Mouse (Mus musculus) c-Kit-positive CD71-positive TER-119-negative erythroid progenitor cells, embryonic 14.5 days (primary cell): ENCODE data around the gene Pcbp2.

Source experiments
- DNase-seq: peaks from one replicate; pipeline ENCODE4 v3.0.0-alpha.2; 2013; ENCODE audit warnings: low read depth

Gene Pcbp2

GRCm38 (mm10) chr15:102470183-102470604 is at the start of gene Pcbp2:
TSS of gene Pcbp2 (plus strand) at chr15:102470539.
- DNase-seq: peak; percentile 96

- no peak for DNase-seq
Measured at GRCm38 (mm10) chr15:102420986-102421385, 49.4 kb upstream of the Pcbp2 start.

- peak; percentile 68 for DNase-seq
Measured at GRCm38 (mm10) chr15:102421437-102421836, 48.9 kb upstream of the Pcbp2 start.

GRCm38 (mm10) chr15:102423602-102424240 is 46.6 kb upstream of the Pcbp2 start:
- no peak for DNase-seq

GRCm38 (mm10) chr15:102424657-102425056 is 45.7 kb upstream of the Pcbp2 start:
- DNase-seq: no peak

GRCm38 (mm10) chr15:102426963-102427362 is 43.4 kb upstream of the Pcbp2 start:
- no peak for DNase-seq

GRCm38 (mm10) chr15:102432046-102432445 is 38.3 kb upstream of the Pcbp2 start:
- DNase-seq: no peak

GRCm38 (mm10) chr15:102433173-102433572 is 37.2 kb upstream of the Pcbp2 start:
- no peak for DNase-seq

- peak; percentile 80 for DNase-seq
Measured at GRCm38 (mm10) chr15:102442490-102442889, 27.8 kb upstream of the Pcbp2 start.

GRCm38 (mm10) chr15:102445146-102445545 is 25.2 kb upstream of the Pcbp2 start, which contains the start of gene Amhr2:
TSS of gene Amhr2 (plus strand) at chr15:102445367.
- no peak for DNase-seq

- DNase-seq: no peak
Measured at GRCm38 (mm10) chr15:102446448-102446847, 23.9 kb upstream of the Pcbp2 start.

- DNase-seq: no peak
Measured at GRCm38 (mm10) chr15:102449366-102449765, 21.0 kb upstream of the Pcbp2 start.

GRCm38 (mm10) chr15:102450928-102451327 is 19.4 kb upstream of the Pcbp2 start:
- DNase-seq: no peak

GRCm38 (mm10) chr15:102451666-102452430 is 18.5 kb upstream of the Pcbp2 start:
- DNase-seq: no peak

- DNase-seq: peak; percentile 34
Measured at GRCm38 (mm10) chr15:102455993-102456392, 14.3 kb upstream of the Pcbp2 start.

- DNase-seq: peak; percentile 51
Measured at GRCm38 (mm10) chr15:102458050-102458736, 12.1 kb upstream of the Pcbp2 start.

GRCm38 (mm10) chr15:102458904-102459317 is 11.4 kb upstream of the Pcbp2 start, which contains the start of gene Prr13:
TSS of gene Prr13 (plus strand) at chr15:102459028.
- peak; percentile 100 for DNase-seq

GRCm38 (mm10) chr15:102459381-102459780 is 11.0 kb upstream of the Pcbp2 start:
- no peak for DNase-seq

- peak; percentile 82 for DNase-seq
Measured at GRCm38 (mm10) chr15:102459847-102460246, 10.5 kb upstream of the Pcbp2 start.

GRCm38 (mm10) chr15:102460409-102460808 is 9.9 kb upstream of the Pcbp2 start:
- no peak for DNase-seq

GRCm38 (mm10) chr15:102460971-102461370 is 9.4 kb upstream of the Pcbp2 start:
- peak; percentile 49 for DNase-seq

- DNase-seq: no peak
Measured at GRCm38 (mm10) chr15:102461430-102462075, 8.8 kb upstream of the Pcbp2 start.
